Mouse (Mus musculus) effector memory CD4-positive, alpha-beta T cell, adult 7 months (primary cell): Measurements from ENCODE around the gene Tomm34. TPM values are rescaled to one million over a fixed set of nuclear protein-coding genes. Genes with fewer than 3 reads are reported as not detected.

Source experiments
- polyA plus RNA-seq: library from polyadenylated mRNA; unstranded; fragments of 100-300 nt; shearing (Covaris generic); gene quantifications from one replicate; pipeline ENCODE4 v1.2.1, GENCODE M21; 2017

Tomm34 gene
- 119 TPM for polyA plus RNA-seq

GRCm38 (mm10) chr2:164070765-164071436, at the start of gene Tomm34:
Gene Tomm34, minus strand, starts transcription at chr2:164071169.

GRCm38 (mm10) chr2:164070142-164070764, 716 bp downstream of the Tomm34 start, which contains the start of gene Stk4:
Gene Stk4, plus strand, starts transcription at chr2:164070322.

DNA sequence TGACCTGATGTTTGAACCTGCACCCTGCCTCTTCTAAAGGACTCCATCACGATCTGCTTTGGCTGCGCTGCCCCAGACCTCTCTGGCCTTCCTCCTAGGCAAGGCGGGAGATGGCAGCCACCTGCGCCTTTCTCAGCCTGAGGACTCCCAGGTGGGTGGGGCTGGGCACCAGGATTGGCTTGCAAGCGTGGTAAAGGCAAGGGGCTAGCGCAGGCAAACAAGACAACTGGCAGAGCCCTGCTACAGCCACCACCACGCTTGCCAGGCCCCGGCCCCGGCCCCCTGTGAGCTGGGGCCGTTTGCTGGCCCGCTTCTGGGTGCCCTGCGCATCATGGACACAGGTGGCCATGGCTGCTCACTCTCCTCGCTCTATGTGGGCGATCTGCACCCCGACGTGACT, 45.8 kb downstream of the Tomm34 start, which contains the start of gene Pabpc1l:
Gene Pabpc1l (plus strand): TSS at position 301 of the 400 bp plus-strand sequence.

Other genes starting within 250 kb of the Tomm34 start
- not detected for gene Kcnk15, start 217.5 kb downstream of the Tomm34 start, polyA plus RNA-seq
- gene Rims4, start 152.5 kb downstream of the Tomm34 start, polyA plus RNA-seq: not detected
- 125 TPM for gene Ywhab, start 76.2 kb downstream of the Tomm34 start, polyA plus RNA-seq
- 0.73 TPM for gene Pabpc1l, start 45.7 kb downstream of the Tomm34 start, polyA plus RNA-seq
- 268 TPM for gene Stk4, start 847 bp downstream of the Tomm34 start, polyA plus RNA-seq
- 0.13 TPM for gene Kcns1, start 99.9 kb upstream of the Tomm34 start, polyA plus RNA-seq
- gene Wfdc5, start 111.6 kb upstream of the Tomm34 start, polyA plus RNA-seq: 0.38 TPM
- not detected for gene Wfdc12, start 119.4 kb upstream of the Tomm34 start, polyA plus RNA-seq
- gene Wfdc15a, start 129.0 kb upstream of the Tomm34 start, polyA plus RNA-seq: not detected
- gene Wfdc15b, start 150.5 kb upstream of the Tomm34 start, polyA plus RNA-seq: not detected
- gene Svs2, start 167.3 kb upstream of the Tomm34 start, polyA plus RNA-seq: not detected
- gene Svs3b, start 185.5 kb upstream of the Tomm34 start, polyA plus RNA-seq: not detected
- gene Svs4, start 207.3 kb upstream of the Tomm34 start, polyA plus RNA-seq: not detected
- not detected for gene Svs3a, start 218.1 kb upstream of the Tomm34 start, polyA plus RNA-seq
- not detected for gene Svs6, start 245.6 kb upstream of the Tomm34 start, polyA plus RNA-seq